Mouse (Mus musculus) kidney, adult 11 months (tissue): ENCODE data around the gene Kcnmb4.

Experiments
- DNase-seq: peaks from one replicate; pipeline ENCODE4 v3.0.0; 2022

Gene Kcnmb4

DNA sequence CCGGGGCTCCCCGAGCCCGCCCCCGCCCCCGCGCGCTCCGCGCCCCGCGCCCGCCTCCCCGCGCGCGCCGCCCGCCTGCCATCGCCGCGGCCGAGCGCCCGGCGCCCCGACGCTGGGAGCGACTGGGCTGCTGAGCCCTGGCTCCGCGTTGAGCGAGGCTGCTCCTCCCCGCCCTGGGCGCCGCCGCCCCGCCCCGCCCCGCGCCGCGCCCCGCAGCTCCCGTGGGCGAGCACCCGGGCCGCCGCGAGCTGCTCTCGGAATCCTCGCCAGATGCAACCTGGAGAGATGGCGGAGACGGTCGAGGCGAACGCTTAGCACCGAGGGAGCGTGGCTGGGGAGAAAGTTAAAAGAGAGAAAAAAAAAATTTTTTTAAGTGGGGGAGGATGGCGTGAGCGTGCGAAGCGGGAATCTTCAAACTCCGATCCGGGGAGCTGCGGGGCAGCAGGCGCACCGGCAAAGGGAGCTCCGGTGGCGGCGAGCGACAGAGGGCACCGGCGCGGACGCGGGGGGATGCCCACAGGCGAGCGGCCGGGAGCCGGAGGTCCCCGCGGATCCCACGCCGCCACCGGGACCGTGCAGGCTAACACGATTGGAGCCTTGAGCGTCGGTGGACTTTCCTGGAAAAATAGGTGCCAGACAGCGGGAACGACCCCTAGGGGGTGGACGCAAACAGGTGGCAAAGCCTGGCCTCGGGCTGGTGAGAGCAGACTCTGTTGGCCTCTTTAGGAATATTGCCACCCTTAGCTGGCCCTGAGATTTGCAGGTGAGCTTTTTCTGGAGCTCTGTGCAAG lies at the start of gene Kcnmb4:
TSS of gene Kcnmb4 (minus strand) at position 120 of the 791 bp plus-strand sequence.
- no peak for DNase-seq

DNA sequence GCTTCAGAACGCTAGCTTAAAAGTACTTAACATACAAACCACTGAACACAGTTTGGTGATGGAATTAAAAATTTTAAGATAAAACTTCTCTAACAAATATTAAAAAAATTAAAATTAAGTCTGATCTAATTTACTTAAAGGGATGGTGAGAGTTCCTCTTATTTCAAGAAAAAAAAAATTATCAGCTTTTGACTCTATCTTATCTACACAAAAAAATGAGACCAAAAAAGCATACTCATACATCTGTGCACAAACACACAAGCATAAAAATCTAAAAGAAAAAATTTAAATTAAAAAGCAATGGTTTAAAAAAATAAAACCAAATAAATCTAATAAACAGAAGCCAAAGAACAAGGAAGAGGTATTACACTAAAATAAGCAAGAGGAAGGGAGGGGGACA lies 45.9 kb upstream of the Kcnmb4 start:
- DNase-seq = no peak

DNA sequence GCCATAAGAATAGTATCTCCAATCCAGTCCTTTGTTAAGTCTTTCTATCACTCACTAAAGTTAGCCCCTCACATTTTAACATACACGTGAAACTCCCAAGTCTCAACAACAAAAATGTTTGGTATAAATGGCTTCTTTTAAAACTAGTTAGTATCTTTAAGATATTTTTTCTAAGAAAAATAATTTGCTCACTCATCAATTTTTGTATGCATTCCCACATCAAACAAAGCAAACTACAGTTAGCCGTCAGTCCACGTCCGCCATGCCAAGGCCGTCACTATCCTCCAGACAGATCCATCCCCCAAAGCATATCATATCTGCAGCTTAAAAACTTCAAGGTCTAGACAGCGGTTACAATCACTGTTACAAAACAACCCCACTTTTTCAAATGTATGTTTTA lies 41.9 kb upstream of the Kcnmb4 start:
- no peak for DNase-seq

- no peak for DNase-seq
Observed at GRCm38 (mm10) chr10:116515158-116515557, 41.5 kb upstream of the Kcnmb4 start.

- DNase-seq = no peak
Observed at GRCm38 (mm10) chr10:116513254-116513635, 39.6 kb upstream of the Kcnmb4 start.

DNA sequence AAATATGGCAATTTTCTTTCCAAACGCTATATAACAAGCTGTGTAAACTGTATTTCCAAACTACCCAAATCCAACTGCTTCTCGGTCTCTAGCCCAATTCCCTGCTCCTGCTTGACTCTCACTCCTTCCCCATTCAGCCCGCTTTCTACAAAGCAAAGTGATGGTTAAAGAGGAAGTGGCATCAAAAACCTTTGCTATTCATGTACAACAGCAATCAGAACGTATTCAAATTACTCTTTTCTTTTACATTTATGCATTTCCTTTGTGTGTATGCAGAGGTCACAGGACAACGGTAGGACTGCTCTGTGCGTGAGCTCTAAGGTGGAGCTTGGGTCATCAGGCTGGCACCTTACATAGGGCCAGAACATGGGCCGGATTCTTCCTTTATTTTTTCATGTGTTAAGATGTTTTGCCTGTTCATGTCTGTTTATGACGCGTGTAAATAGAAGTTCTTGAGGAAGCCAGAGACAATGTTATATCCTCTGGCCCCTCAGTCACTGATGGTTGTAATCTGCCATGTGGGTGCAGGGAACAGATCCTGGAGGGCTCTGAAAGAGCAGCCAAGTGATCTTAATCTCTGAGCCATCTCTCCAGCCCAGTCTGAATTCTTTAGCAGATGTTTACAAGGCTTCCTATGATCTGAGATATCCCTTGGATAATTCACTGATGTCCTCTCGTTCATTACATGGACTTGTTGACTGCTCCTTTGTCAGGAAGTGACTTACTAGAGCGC lies 39.0 kb upstream of the Kcnmb4 start:
- no peak for DNase-seq

DNA sequence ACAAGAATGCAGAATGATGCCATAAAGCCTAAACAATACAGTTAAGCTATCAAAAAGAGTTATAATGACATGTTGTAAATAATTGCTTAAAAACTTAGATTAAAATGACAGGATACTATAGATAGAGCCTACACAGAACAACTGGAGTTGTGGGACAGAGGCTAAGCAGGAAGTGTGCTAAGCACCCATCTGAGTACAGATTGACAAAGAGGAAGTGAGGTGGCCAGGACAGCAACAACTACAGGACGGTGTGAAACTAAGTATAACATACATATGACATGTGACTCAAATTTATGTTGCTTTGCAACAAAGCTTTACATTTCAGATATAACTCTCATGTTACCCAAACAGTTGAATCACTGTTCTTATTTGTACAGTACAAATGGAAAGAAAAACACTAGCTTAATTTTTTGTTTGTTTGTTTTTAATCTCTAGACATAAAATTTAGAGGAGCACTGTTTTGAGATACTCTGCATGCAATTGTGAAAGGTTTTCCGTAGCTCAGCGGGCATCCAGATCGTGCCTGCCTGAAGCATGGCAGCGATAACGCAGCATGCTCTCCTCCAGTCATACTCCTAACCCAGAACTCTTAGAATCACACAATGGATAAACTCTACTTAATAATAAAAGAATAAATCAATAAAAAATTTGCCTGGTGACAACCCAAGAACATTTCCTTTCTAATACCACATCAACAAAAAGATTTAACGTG lies 31.8 kb upstream of the Kcnmb4 start:
- DNase-seq = no peak

- DNase-seq = peak; percentile 15
Observed at GRCm38 (mm10) chr10:116492768-116493167, 19.1 kb upstream of the Kcnmb4 start.

GRCm38 (mm10) chr10:116486895-116487747 lies 13.4 kb upstream of the Kcnmb4 start:
- DNase-seq = no peak

- no peak for DNase-seq
Observed at GRCm38 (mm10) chr10:116481917-116482316, 8.2 kb upstream of the Kcnmb4 start.

DNA sequence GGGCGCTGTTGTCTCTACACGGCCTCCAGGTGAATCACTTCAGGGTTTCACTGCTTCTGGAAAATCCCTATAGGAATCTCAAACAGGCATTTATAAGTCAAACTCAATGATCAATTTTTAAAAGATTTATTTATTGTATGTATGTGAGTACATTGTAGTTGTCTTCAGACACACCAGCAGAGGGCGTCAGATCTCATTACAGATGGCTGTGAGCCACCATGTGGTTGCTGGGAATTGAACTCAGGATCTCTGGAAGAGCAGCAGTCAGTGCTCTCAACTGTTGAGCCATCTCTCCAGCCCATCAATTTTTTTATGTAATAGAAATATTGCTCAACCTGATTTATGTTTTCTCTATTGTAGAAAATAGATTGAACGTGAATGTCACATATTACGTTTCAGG lies 7.3 kb upstream of the Kcnmb4 start:
- no peak for DNase-seq

GRCm38 (mm10) chr10:116476559-116476958 lies 2.9 kb upstream of the Kcnmb4 start:
- DNase-seq = no peak

DNA sequence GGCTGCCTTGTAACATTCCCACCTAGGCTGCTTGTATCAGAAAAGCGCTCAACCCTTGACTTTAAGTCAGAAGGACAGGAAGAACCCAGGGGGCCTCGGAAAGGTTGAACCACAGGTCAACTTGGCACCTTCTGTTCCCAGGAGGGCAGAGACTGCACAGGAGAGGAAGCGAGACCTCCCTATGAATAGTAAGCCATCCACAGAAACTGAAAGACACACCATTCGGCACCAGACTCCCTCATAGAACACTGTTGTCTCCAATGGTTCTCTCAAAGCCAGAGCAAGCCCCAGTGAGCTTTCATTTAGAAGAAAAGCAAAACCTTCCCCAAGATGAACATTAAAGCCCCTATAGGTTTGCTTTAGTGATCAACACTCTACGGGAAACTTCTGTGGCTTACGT lies 2.0 kb upstream of the Kcnmb4 start:
- no peak for DNase-seq

GRCm38 (mm10) chr10:116473071-116473758 lies 463 bp downstream of the Kcnmb4 start:
- no peak for DNase-seq

DNA sequence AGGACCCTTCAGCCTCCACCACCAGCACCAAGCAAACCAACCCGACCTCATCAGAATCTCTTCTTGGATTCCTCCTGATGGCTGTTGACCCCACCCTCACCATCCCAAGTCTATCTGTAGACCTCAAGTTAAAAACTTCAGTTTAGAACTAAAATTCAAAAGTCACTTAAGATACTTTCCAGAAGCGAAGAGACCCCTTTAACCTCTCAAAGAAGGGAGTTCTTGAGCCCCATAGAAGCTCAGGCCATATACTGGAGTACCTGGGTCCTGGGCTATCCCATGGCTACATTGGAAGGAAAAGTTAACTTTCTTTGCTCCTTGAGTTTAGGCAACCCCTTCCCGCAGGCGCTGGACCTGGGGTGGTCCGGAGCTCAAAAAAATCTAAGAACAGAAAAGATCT lies 1.1 kb downstream of the Kcnmb4 start:
- DNase-seq = no peak

GRCm38 (mm10) chr10:116470306-116470925 lies 3.3 kb downstream of the Kcnmb4 start:
- no peak for DNase-seq

- DNase-seq = no peak
Observed at GRCm38 (mm10) chr10:116468094-116468493, 5.6 kb downstream of the Kcnmb4 start.

- DNase-seq = no peak
Observed at GRCm38 (mm10) chr10:116463753-116464345, 9.8 kb downstream of the Kcnmb4 start.

DNA sequence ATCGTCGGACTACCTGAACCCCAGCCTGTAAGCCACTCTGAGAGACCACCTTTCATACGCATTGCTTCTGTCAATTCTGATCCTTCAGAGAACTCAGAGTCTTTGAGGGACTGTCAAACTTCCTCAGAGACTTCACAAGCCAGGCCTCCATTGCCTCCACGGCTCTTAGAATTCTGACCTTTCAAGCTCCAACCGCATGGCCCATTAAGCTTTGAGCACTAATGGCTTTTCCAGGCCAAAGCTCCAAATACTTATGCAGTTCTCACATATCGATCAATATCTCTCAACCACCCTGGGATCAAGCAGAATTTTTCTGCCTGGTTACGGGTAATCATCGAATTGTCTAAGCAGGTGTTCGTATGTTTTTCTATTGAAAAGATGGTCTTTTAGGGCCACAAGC lies 12.2 kb downstream of the Kcnmb4 start:
- DNase-seq = no peak

- no peak for DNase-seq
Observed at GRCm38 (mm10) chr10:116458786-116459185, 14.9 kb downstream of the Kcnmb4 start.

GRCm38 (mm10) chr10:116452771-116453170 lies 20.9 kb downstream of the Kcnmb4 start:
- DNase-seq = no peak
